Mouse (Mus musculus) lung, adult 18-20 months (tissue): ENCODE results near the gene Ppargc1a.
A peak's percentile ranks its signal among the peaks of the same experiment; 100 is the strongest.

Experiments
- DNase-seq, 2 experiments: peaks; one replicate each; pipeline ENCODE4 v3.0.0; 2022; ENCODE audit warnings: mixed read lengths in 2 of 2

Gene Ppargc1a

DNA sequence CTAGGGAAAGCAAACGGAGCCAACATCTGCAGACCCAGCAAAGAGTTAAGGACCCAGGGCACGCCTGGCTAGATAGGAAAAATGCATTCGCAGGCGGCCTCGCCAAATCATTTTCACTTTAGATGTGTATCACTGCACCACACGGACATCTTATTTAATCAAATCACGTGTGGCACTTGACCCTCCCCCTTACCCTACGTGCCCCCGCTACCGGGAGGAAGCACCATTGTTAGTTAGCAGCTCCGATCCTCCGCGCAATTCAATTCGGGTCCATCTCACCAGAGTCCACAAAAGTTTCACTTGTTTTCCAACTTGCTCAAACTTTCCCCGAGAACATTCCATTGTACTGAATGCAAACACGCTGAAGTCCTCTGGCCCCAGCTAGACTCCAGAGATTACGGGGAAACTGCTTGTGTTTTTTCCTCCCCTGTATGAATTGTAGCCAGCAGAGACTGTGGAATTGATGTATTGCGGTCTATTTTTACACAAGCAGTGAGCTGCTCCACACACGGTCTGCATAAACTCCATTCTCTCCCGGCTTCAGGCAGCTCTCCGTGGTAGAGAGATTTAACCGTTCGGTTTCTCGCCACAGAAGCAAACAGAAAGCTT lies 14.9 kb downstream of the Ppargc1a start:
- peak; percentile 76 to 83 for DNase-seq

DNA sequence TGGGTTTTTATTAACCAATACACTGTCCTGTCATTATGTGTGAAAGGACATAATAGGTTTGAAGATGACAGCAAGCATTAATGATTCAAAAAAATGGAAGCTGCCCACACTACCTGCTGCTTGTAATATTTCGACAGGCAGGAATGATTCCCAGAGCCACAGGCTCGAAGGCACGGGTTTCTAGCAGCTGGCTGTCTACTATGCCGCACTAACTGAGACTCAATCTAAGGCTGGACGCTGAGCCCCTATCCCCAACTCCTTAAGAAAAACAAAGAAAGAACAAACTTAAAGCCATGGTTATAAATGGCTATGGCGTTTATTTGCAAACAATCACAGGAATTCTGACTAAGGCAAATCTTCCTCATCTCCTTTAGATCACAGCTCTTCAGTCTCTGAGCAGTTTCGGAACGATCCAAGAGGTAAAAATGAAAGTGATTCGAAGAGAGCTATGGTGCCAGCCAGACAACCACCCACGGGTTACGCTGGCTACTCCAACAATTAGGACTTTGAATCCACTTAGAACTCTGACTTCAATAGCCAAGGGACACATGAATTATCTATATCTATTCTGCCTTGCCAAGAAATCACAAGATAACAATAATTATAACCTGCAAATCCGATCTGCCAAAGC lies 15.6 kb downstream of the Ppargc1a start:
- DNase-seq: peak in 1 of 2 experiments; percentile 25

DNA sequence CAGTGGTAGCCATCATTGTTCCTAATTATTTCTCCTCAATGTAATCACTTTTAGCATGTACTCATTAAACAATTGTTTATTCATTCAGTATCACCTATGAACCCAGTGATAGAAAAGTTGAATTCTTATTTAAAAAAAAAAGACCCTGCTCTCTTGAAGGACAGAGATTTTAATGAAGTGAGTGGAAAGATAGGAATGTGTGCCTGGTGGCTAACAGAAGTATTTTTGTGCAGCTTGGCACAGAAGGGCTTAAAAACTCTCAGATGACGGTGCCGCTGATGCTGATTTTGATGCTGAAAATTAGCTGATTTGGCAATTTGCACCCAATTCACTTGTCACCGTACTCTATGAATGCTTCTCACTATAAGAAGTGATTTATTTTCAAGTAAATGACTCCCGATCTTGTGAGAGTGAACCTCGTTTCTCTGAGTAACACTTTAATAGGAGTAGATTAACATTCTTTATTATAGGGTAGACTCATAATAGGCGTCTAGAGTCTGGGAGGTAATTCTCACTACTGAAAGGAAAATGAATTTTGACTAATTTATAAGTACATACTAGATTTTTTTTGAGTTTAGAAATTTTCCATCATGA lies 20.0 kb downstream of the Ppargc1a start:
- DNase-seq: no peak

DNA sequence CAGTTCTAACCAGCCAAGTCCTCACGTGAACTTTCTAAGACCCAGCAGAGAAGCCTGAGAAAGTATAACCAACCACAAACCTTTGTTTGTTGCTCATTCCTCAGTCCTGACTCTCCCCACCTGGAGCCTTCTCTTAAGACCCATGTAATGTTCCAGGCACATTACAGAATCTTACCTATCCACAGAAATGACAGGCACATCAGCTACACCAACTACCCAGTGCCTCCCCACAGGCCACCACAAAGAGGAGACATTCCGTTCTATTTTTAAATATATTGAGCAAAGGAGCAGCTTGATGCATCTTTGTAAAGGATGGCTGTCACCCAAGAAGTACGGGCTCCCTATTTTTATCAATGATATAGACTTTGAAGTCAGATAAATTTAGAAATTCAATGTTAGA lies 20.7 kb downstream of the Ppargc1a start:
- no peak for DNase-seq

DNA sequence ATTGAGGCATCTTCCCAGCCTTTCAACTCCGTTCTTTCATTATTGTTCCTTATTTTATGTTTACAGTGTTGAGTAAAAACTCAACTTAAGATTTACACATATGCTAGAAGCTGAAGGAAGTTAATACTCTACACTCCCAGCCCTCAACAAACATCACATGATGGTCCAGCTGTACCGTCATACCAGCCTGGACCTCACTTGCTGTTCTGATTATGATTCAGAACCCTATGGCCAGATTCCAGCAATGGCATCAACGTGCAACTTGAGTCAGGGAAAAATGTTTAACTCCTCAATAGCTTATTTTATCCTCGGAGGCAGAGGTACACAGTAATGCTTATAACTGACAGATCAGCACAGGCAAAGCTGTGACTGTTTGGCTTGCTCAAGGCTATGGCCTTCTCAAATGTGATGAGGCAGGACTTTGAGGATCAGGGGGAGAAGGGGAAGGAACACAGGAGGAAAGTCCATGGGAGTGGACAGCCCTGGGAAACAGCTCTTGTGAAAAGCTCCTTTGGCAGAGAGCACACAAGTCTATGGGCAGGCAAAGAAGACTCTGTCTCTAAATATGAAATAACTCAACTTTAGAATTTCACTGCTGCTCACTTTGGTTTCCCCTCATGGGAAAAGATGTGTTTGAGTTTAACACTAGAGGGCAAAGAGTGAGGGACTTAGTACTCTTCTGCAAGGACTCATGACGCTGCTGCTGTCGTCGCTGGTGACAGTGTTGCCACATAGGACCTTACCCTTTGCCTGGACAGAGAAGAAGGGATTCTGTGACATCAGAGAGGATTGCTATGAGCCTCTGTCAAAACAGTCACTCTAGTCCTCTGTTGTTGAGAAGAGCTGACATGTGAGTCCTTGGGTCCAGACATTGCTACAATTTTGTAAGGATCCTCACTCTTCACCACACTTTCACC lies 22.1 kb downstream of the Ppargc1a start:
- peak; percentile 5 to 45 for DNase-seq

DNA sequence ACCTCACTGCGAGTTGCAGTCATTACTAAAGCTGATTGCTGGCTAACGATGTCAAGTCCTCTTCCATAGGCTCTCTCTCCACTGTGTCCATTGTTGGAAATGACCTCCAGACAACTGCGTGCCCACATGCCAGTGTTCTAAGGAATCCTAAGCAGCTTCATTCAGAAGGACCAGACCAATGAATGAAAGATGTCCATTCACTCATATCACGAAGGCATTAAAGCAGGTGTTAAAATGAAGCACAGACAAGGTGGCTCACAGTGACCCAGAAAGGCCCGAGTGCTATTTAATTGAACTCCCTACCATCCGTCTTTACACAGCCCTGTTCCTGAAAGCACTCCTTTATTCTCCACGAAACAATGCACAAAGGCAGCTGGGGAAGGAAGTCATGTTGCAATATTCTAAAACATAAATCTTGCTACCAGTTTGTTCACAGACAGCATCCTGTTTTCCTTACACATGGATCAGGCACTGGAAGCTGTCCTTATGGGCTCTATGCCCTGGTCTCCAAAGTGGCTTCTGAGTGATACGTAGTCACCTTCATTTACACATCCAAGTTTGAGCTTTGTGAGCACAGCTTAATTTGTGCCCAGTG lies 23.3 kb downstream of the Ppargc1a start:
- no peak for DNase-seq

DNA sequence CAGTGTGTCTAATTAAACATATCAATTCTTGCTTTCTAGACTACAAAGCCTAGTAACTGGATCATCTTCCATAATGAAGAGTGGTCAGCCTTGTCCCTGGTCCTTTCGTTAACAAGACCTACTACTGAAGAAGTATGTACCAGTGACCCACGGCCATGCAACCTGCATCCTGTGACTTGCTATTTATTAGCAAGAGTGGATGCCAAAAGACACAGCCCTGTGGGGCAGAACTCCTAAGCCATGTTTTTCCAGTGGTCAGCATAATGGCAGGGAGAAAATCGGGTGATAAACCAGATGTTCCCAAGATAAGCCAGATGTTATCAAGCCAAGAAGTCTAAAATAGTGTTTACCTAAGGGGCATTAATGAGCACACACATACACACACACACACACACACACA lies 26.0 kb downstream of the Ppargc1a start:
- no peak for DNase-seq

DNA sequence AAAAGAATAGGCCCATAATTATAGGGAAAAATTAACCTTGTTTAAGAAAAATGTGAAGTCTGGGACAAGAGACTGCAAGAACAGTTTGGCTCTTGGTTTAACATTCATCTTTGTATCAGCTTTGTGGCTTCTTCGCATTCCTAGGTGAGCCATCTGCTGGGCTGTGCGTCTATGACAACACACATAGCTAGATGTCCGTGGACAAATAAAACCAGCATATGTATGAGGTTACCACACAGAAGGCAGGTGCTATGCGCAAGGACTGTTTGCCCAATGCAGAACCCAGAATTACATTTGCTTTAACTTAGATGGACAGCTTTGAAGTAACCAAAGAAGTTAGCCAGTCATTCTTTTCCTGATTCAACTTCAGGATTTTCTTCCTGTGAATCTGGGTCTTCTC lies 26.7 kb downstream of the Ppargc1a start:
- no peak for DNase-seq

DNA sequence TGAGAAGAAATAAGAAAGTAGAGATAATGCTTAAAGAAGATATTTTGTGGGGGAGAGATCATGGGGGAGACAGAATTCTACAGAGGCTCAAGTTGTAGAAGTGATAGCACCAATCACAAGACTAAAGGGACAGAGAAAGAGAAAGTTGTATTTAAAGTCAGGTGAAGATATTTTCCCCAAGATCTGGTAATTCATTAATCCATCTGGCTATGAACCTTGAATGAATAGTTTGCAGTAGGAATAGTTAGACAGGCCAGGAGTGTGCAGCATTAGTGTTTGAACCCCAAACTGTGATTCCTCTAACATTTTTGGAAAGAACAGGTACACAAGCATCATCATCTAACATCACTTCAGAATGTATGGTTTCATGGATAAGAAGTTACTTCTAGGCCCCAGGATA lies 28.0 kb downstream of the Ppargc1a start:
- no peak for DNase-seq

DNA sequence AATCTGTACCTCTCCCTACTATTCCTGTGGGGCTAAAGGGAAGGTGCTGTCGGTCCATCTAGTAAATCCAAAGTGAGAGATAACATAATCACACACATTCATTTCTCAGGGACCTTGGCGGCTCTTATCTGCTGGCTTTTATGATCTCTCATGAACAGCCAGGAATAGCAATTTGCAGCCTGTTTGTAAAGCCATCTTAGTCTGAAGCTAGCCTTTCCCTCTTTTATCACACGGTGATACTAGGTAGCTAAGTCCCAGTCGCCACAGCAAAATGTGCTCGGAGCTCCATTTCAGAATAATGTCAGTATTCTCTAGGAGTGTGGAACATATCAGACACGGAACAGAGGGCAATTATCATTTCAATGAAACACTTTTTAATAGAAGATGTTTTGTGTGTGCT lies 29.2 kb downstream of the Ppargc1a start:
- no peak for DNase-seq

DNA sequence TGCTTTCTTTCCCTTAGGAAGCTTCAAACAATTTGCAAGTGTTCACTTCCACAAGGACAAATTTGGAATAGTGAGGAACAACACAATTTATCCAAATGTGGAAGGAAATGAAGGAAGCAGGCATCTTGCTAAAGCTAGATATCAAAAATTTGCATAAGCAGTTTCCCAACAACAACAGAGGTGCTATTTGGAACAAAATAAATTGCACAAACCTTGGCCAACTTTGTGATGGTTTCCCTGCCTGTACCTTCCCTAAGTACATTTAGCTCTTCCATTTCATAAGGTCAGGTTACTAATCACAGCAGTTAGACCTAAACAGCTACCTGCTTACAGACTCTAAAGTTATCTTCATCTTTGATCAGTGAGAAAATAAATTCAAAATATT lies 29.9 kb downstream of the Ppargc1a start:
- DNase-seq: no peak

DNA sequence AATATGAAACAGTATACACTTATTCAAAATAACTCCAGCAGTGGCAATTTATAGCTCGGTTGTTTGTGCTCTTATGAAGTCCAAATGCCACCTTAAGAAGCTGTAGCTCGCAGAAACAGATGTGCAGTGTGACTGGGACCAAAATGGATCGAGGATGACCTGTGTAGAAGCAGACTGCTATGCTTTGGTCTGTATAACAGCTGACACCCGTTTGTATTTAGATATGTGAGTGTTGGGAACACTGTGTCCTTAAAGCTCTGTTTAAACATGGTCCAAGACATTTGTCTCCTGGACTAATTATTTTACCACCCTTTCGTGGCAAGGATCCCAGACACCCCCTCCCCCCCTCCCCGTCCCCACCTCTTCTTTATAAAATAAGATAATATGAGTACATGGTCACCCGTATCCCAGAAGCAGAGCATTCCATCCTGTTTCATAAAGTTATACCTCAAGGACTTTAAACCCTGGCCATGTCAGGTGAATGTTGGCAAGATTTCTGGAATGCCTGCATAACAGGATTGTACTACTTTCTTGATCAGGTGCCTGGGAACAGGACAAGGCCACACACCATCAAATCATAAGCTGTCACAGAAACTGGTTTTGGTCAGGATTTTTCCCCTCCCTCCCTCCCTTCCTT lies 30.4 kb downstream of the Ppargc1a start:
- no peak for DNase-seq

DNA sequence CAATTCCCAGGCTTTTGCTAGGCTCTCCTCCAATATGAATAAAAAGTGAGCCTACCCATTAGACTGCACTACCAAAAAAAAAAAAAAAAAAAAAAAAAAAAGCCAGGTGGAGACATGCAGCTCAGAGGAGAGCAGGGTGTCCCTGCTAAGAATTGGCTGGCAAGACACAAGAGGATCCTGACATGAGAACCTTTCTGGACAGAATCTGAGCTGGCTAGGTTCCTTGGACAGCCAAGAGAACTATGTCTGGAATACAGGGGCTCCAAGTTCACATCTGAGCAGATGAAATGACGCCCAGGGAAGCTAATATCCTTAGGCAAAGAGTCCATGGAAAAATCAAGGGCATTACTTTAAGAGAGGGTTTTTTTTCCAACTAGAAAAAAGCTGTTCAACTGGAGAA lies 33.1 kb downstream of the Ppargc1a start:
- no peak for DNase-seq

DNA sequence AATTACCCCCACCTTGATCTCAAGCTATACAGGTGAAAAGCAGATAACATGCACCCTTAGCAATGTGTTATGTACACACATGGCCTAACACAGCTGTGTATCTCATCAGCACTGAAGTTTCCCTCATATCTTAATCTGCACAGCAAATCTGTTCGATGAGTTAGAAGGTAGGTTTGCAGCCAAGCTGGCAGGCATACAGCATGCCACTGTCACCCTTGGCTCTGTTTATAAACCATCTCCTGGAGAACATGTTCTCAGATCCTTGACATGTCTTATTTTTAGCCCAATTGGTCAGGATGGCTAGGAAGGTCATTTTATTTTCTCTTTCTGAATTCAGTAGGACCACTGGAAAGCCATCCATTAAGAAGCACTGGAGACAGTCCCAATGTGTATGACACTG lies 36.2 kb downstream of the Ppargc1a start:
- DNase-seq: no peak

DNA sequence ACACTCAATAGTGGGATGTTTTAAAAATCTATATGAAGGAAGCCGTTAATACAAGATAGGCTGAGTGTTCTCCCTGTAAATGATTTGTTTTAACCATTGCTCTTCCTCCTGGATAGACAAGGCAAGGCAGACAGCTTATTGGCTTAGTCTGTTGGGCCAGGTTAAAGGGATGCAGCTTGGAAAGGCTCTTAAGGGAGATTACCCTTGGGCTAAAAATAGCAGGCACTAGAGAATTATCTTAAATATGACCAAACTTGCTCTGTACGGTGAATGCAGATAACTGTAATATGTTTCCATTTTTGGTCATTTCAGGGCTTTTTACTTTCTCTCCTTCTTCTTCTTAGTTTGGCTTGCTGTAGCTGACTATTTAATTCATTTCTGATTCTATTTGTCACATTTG lies 38.1 kb downstream of the Ppargc1a start:
- DNase-seq: no peak

DNA sequence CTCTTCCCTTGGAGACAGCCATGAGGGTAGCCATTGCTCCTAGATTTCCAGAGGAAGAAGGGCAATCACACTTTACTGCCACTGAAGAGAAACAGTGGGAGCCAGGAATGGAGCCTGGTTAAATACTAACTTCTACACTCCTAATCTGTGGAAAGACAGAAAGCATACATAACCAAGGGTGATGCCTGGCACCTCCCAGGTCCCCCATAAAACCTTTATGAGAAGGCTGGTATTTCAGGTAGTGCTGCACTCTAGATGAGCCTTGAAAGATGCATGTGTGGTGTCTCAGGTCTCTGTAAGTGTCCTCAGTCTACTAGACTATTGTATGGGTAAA lies 39.4 kb downstream of the Ppargc1a start:
- no peak for DNase-seq

DNA sequence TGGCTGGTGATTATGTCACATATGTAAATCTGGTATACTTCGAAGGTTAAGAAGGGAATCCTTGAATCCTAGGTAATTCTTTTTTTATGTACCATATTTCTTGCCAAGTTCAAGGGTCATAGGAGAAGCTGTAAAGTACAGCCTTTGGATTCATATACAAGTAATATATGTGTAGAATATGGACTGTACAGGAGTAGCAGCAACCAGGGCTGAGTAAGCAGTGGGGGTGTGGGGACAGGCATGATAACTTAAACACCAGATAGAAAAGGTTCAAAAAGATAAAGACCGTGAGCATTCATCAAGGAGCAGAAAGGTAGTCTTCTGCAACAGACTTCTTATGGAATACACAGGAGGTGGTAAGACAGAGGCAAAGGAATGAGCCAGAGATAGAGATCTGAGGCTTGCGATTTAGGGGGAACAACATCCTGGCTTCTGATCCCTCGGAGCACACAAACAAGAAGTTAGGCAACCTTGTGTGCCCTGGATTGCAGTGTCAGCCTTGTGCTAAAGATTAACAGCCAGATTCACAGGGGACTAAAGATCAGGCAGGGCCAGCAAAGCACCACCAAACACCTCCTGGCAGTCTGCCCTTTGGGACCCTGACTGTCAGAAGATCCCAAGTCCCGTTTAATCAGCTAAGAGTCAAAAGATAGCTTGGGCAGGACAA lies 39.9 kb downstream of the Ppargc1a start:
- DNase-seq: no peak

DNA sequence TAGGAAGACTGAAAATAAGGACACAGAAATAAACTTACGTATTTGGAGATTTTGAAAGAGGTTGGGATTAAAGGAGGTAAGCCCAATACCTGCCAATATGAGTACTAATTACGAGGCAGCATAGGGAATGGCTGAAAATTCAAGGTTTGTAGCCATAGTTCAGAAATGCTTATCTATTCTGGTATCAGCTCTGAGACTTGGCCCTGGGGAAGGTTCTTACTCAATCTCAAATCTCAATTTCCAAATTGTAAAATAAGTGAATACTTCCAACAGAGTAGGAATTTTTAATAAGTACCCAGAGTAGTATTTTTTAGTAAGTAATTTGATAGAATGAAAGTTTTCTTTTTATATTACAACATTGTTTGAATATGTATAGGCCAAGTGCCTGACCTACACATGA lies 41.7 kb downstream of the Ppargc1a start:
- DNase-seq: no peak

DNA sequence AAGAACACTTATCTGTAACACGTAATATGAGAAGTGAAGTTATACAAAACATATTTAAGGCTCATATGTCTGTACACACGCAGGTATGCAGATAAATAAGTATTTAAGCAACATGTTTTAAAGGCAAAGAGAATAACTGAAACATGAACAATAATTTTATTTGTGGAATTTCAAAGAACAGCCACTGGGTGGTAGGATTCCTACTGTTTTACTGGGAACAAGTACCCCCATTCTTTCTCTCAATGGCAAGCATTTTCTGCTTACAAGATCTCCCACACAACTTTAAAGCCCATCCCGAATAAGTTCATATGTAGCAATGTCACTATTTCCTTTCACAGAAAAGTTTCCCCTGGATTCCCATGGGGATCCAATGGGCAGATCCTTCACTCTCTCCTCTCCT lies 46.7 kb downstream of the Ppargc1a start:
- no peak for DNase-seq

DNA sequence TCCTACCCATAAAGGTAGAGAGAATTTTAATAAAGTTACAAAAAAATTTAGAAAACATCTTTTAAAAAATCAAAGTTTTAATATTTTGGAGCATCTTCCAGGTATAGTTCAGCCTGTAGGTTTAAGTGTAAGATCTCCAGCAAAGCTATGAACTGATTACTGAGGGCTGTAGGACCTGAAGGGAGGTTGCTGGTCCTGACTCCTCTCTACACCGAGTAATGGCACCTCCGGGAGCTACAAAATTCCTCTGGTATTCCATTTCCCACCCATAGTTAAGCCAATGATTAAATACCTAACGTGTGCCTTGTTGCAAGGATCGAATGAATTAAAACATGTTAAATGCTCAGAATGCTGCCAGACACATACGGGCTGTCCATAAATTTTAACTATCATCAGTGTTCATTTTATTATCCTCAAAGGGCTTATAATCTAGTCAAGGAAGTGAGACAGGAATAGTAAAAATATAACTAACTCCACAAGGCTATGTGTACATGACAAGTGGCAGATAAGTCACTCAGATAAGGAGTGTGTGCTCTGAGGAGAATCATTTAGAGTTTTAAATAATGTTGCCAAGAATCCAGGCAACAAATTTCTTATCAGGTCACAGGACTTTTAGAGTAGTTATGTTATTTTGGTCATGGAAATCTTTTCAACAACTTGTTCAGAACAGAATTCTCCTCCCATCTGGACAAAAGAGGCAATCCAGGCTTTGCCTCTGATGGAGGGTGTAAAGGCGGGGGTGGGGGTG lies 49.9 kb downstream of the Ppargc1a start:
- no peak for DNase-seq

DNA sequence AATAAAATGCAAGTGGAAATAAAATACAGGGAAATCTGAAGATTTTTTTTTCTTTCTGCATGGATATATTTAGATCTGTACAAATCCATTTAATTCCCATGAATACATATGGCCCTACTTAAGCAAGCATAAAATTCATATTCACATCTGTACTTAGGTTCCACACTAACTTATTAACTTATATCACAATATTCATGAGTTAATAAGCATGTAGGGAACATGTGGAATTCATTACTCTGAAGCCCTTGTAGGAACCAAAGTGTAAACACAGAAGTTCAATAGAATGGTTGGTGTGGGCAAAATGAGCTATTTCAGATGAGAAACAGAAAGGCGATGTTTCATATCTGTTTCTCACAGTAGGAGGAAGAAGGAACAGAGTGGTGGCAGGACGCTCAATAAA lies 62.9 kb downstream of the Ppargc1a start:
- DNase-seq: no peak
